ENCODE assay signal across 8 mouse cellular contexts in the genomic region with DNA sequence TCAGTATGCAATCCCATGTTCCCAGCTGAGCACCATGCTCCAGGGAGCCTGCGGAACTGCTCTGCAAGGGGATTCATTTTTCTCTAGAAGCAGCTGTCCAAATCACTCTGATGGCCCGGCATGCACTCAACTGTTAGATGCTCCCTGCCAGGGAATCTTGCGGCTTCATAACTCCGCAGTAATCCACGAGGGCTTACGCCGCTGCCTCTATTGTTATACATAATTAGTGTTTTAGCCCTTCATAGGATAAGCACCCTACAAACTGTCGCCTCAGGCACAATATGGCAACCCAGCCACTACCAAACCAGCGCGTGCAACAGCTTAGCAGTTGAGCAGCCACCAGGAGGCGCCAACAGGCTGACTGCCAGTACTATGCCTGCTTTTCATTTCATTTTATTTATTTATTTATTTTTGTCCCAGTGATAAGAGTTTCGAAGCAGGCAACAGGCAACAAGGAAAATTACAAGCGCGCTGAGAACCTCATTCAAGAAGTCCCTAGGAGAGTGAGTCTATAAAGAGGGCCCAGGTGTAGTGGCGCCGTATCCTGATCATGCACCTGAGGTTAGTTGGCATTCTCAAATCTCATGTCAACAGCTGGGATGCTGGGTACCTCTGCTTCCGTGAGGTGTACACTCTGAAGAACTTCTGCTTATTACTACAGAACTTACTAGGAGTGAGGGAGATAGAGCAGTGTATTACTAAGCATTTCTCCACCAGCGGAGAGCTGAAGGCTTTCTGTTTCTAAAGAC.
DNase-seq lines count a peak whose midpoint lies in the region; ATAC-seq and TF ChIP-seq lines count a peak whose summit lies in the region.

No protein-coding gene starts in this region.

- WGBS in forebrain, embryonic 12.5 days: 50% methylated on average over 18 of the region's 18 CpGs
- WGBS in hindbrain, embryonic 12.5 days: 55% methylated on average over 18 of the region's 18 CpGs

- peak; percentile 13 for DNase-seq in MEL (ENCODE audit: low read depth, low spot score)
- peak; percentile 72 for DNase-seq in brain, adult 2 months (ENCODE audit: low read depth, low spot score)
- DNase-seq in left cerebral cortex, adult 11 months (ENCODE audit: low spot score): peak; percentile 41
- DNase-seq in right cerebral cortex, postnatal 25 days: peak; percentile 39
- DNase-seq in yolk sac, embryonic 10.5 days (ENCODE audit: low spot score): peak; percentile 23

- no peak for TF ChIP-seq EP300 in MEL (IDR thresholded peaks at IDR 0.05; ENCODE audit: low read depth in 1 of 2, low read length in 2 of 2)

- no peaks in the 10 kb centered on the region for H3K9me3 ChIP-seq in MEL (replicated peaks; ENCODE audit: insufficient read depth, low read length)
- H3K9me3 ChIP-seq in forebrain, embryonic 12.5 days: no peaks in the 10 kb centered on the region
- H3K9me3 ChIP-seq in hindbrain, embryonic 12.5 days (replicated peaks): no peaks in the 10 kb centered on the region

- peak; percentile 33 to 75 (median 52); a peak in 5 of 6 replicates for TF ChIP-seq CTCF in MEL (IDR thresholded peaks at IDR 0.05 in 2 of 3, conservative IDR thresholded peaks at IDR 0.05 in 1 of 3; ENCODE audit: control insufficient read depth in 1 of 3, insufficient read depth in 1 of 3, low read depth in 2 of 3, low read length in 3 of 3, poor library complexity in 1 of 3, severe bottlenecking in 1 of 3)

- H3K36me3 ChIP-seq in MEL (ENCODE audit: control insufficient read depth in 1 of 2, insufficient read depth in 2 of 2, low read length in 2 of 2): no peaks in the 10 kb centered on the region
- H3K36me3 ChIP-seq in forebrain, embryonic 12.5 days (replicated peaks): no peaks in the 10 kb centered on the region
- H3K36me3 ChIP-seq in hindbrain, embryonic 12.5 days: no peaks in the 10 kb centered on the region

- no peak overlapping the region for H3K27ac ChIP-seq in MEL (ENCODE audit: control insufficient read depth, low read depth, low read length)
- no peak overlapping the region for H3K27ac ChIP-seq in forebrain, embryonic 12.5 days
- H3K27ac ChIP-seq in hindbrain, embryonic 12.5 days: no peak overlapping the region

- H3K27me3 ChIP-seq in MEL (ENCODE audit: control insufficient read depth in 1 of 2, insufficient read depth in 2 of 2, low read length in 2 of 2): 0 out of 4 replicates have a peak, but pooled peaks cover 0 to 1% of the 10 kb centered on the region in 2 experiments
- no peaks in the 10 kb centered on the region for H3K27me3 ChIP-seq in forebrain, embryonic 12.5 days
- H3K27me3 ChIP-seq in hindbrain, embryonic 12.5 days: no peaks in the 10 kb centered on the region

- no peaks in the 10 kb centered on the region for H3K79me2 ChIP-seq in MEL (ENCODE audit: control insufficient read depth, insufficient read depth, low read length, poor library complexity)

- H3K4me2 ChIP-seq in forebrain, embryonic 12.5 days: peak overlapping the region; percentile 31
- H3K4me2 ChIP-seq in hindbrain, embryonic 12.5 days (replicated peaks): peak overlapping the region; percentile 28; the same call in 1 of the 2 replicates

- peak; percentile 91 for ATAC-seq in forebrain, embryonic 12.5 days (ENCODE audit: low FRiP score)
- ATAC-seq in hindbrain, embryonic 12.5 days (ENCODE audit: low FRiP score): peak; percentile 88
- ATAC-seq in megakaryocyte progenitor cell, adult 5-6 weeks (replicated peaks; ENCODE audit: poor library complexity): peak; percentile 97

- no peak overlapping the region for H3K4me3 ChIP-seq in MEL (ENCODE audit: control insufficient read depth in 1 of 2, insufficient read depth in 1 of 2, low read depth in 2 of 2, low read length in 2 of 2)
- no peak overlapping the region for H3K4me3 ChIP-seq in forebrain, embryonic 12.5 days (replicated peaks)
- H3K4me3 ChIP-seq in hindbrain, embryonic 12.5 days: no peak overlapping the region

- H3K4me1 ChIP-seq in MEL (ENCODE audit: control insufficient read depth in 1 of 2, insufficient read depth in 2 of 2, low read length in 2 of 2): no peaks in the 10 kb centered on the region
- H3K4me1 ChIP-seq in forebrain, embryonic 12.5 days: no peaks in the 10 kb centered on the region
- H3K4me1 ChIP-seq in hindbrain, embryonic 12.5 days: no peaks in the 10 kb centered on the region

- H3K9ac ChIP-seq in MEL (ENCODE audit: control insufficient read depth, low read depth, low read length, poor library complexity, severe bottlenecking): no peak overlapping the region
- no peak overlapping the region for H3K9ac ChIP-seq in forebrain, embryonic 12.5 days
- H3K9ac ChIP-seq in hindbrain, embryonic 12.5 days: no peak overlapping the region

- peak; percentile 53 for TF ChIP-seq RAD21 in MEL (IDR thresholded peaks at IDR 0.05; ENCODE audit: low read depth, low read length)

- no peak for TF ChIP-seq POLR2A in MEL (IDR thresholded peaks at IDR 0.05; ENCODE audit: control insufficient read depth in 1 of 2, insufficient read depth in 1 of 2, low read depth in 1 of 2, low read length in 2 of 2, poor library complexity in 1 of 2)

TF ChIP-seq in MEL, 35 proteins besides CTCF, POLR2A, EP300 and RAD21:
- peak; percentile 34 for TF ChIP-seq ZC3H11A (IDR thresholded peaks at IDR 0.05; ENCODE audit: low read depth, low read length)
- TF ChIP-seq SMC3 (IDR thresholded peaks at IDR 0.05; ENCODE audit: low read depth, low read length): peak; percentile 68
- TF ChIP-seq KAT2A (conservative IDR thresholded peaks at IDR 0.05; ENCODE audit: low read depth, low read length): no peak

Comparison
In these comparisons a context has a peak if more than half of its experiments do, and no peak if none do; other contexts are left out.
1. DNase-seq: peak in every context shown above with its lines; median percentile 72 in brain, adult 2 months; 41 in left cerebral cortex, adult 11 months; 39 in right cerebral cortex, postnatal 25 days; 23 in yolk sac, embryonic 10.5 days; 13 in MEL.